Mouse (Mus musculus): ENCODE results near the gene Rap1gds1.
A peak's percentile ranks its signal among the peaks of the same experiment; 100 is the strongest.

Gene Rap1gds1

DNA sequence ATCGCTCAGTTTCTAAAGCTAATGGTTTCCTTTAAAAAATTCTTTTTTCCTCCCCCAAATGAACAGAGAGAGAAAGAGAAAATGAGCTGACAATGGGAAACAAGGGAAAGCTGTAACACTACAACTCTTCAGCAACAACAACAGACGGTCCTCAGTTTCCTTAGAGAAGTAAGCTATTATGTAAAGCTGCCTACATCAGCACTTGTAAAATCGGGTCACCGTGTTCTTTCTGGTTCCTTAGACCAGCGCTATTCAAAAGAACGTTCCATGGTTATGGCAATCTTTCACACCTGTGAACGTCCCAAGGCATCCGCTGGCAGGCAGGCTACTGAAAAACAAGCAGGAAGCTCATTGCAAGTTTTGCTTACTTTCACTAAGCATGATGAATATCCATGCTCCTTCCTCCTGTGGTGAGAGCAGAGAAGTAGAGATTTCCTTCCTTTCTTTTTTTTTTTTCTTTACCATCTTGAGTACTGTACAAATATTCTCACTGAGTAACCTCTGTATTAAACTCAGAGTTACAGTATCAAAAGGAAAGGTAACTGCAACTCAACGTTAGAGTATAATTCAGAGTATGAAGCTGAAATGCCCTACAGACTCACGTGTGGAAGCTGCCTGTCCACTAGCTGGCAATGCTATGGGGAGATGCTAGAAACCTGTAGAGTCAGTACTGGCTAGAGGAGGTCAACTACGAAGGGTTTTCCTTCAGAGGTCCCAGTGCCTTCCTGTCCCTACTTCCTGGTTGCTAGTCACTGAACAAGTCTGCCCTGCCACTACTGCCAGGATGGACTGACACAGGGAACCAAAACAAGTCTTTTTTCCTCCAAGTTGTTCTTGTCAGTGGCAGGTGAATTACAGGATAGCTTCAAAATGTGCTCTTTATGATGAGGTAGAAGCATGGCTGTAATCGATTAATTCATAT lies 26.0 kb downstream of the Rap1gds1 start:
- DNase-seq (ENCODE audit: low spot score in 2 of 2): no peak

DNA sequence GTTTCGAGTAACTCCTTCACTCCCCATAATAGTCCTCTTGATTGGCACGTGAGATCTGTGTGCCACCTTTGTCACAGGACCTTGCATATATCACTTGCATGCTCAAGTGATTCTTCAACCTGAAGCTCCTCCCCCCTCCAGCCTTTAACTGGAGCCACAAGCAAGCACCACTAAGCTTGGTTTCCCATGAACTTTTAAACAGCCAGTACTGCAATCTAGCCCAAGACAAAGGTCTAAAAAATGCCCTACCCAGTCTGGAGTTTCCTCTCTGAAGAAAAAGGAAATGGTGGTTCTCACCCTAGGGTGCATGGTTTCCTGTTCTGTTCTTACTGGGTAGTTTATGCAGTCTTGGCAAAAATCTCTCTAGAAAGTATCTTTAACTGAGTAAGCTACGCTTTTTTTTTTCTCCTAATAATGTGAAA lies 32.6 kb downstream of the Rap1gds1 start:
- DNase-seq (ENCODE audit: low spot score in 2 of 2): peak; percentile 67 to 79

DNA sequence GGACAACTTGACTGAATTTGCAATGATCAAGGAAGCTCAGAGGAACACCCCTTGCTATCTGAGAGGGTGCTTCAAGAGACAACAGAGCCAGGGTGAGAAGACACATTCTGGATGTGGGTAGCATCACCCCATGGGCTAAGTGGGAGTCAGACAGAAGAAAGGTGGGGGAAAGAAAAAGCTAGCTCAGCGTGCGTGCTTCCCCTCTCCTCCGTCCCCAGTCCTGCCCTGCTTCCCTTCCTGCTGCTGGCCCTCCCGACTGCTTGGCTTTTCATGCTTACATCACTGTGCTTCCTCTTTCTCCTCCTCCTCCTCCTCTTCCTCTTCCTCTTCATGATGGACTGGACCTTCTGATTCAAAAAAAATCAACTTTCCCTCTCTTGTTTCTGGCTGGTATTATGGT lies 33.1 kb downstream of the Rap1gds1 start:
- DNase-seq (ENCODE audit: low spot score in 2 of 2): peak; percentile 37 to 44

DNA sequence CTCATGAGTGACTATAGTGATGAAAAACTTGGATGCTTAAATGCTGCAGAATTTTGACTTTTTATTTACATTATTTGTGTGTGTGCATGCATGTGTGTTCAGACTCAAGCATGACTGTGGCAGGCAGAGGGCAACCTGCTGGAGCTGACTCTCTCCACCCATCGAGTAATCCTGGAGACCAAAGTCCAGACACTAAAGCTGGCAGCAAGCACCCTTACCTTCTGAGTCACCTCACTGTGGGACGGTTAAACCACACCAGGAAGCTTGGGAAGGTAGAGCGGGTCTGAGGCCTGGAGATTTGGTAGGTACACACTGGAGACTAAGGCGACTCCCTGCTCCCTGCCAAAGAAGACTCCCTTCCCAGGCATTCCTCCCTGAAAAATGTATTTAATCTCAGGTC lies 38.0 kb downstream of the Rap1gds1 start:
- no peak for DNase-seq (ENCODE audit: low spot score in 2 of 2)

DNA sequence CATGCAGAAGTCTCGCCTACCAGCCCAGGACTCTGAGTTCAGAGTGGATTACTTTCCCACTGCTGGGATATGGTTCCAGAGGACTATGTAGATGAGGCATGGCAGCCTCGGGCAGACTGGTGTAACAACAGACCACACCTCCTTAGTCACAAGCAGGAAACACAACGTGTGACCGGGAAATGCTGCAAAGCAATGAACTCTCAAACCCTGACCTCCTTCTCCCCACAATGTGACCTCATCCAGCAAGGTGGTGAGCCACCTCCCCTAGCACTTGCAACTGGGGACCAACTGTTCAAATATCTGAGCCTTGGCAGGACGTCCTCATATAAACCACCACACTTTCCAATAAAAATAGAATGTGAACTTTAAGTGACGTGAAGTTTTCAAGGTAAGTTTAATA lies 41.8 kb downstream of the Rap1gds1 start:
- DNase-seq (ENCODE audit: low spot score in 2 of 2): peak in 1 of 2 experiments; percentile 35

DNA sequence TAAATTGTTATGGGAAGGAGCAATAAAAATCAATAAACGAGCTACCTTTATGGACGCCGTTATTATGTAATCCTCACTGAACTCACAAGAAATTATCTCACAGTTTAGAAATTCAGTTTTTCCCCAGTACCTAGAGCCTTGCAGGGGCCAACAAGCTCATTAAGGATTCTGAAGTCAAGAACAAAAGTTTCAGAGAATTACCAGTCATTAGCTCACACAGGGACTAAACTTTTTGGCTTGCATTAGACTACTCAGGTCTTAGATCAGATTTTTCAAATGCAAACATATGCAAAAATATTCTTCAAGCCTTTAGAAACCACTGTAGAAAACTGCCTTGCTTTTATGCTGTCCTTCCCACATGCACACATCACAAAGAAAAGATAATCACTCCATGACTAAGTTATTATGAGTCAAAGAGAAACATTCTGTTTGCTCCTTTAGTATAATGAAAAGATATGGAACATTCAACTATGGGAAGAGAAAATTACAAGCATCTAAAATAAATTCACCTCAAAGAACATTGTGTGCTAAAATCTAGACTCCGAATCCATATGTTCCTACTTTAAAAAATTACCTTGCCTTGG lies 44.3 kb downstream of the Rap1gds1 start:
- DNase-seq (ENCODE audit: low spot score in 2 of 2): no peak

DNA sequence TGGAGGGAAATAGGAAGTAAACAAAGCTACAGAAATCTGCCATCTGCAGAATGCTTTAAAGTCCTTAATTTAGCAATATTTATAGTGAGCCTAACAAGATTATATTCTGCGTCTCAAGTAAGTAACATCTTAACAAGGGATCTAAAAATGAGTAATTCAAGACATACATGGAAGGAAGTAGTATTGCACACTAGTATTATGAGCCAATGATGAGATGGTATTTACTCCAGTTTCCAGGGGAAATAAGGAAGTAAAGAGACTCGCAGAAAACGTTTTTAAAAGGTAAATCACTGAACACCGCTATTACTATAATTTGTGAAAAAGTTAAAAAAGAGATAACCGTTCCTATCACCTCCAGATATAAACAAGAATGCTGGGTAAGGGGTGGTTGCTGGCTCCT lies 49.9 kb downstream of the Rap1gds1 start:
- no peak for DNase-seq (ENCODE audit: low spot score in 2 of 2)

DNA sequence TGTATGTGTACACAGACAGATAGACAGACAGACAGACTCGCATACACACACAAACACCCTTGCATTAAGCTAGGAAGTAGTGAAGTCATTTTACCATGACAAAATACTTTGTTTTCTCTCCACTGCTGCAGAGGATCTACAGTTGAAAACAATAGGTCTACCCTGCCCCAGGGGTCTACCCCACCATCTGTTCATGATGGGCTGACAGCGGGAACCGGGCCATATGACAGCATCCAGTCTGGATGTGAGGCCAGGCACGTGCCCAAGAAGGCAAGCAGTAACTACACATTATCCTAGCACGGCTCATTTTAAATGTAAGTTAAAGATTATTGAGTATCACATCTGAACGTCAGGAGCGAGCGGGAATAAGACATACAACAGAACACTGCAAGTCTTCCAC lies 51.4 kb downstream of the Rap1gds1 start:
- DNase-seq (ENCODE audit: low spot score in 2 of 2): no peak

DNA sequence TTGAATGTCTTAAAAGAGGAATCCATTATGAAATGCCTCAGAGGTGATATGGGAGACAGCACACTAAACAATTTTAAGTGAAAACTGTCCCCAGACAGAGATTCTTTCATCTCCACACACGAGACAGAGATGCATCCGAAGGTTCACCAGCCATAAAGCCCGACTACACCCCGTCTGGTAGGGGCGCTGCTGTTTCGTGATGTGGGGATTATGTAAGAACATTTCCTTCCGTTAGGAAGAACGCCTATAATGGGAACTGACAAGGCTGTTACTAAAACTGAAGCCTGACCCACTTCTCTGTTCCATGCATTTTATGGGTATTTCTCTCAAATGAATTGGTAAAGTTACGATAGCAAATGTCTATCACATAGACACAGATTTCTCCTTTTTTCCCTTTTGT lies 62.6 kb downstream of the Rap1gds1 start:
- no peak for DNase-seq (ENCODE audit: low spot score in 2 of 2)

DNA sequence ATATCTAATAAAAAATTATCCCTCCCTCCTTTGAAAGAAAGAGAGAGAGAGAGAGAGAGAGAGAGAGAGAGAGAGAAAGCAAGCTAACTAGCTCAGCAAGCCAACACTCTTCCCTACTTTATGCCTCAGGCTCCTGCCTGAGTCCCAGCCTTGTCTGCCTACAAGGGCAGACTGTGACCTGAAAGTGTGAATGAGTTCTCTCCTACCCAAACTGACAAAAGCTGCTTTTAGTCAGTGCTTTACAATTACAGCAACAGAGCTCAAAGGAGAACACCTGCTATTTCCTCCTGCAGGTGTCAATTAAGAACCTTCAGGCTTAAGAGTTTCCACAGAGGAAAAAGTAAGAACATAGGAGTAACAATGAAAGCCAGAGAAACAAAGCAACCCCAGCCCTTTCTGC lies 69.3 kb downstream of the Rap1gds1 start:
- no peak for DNase-seq (ENCODE audit: low spot score in 2 of 2)

DNA sequence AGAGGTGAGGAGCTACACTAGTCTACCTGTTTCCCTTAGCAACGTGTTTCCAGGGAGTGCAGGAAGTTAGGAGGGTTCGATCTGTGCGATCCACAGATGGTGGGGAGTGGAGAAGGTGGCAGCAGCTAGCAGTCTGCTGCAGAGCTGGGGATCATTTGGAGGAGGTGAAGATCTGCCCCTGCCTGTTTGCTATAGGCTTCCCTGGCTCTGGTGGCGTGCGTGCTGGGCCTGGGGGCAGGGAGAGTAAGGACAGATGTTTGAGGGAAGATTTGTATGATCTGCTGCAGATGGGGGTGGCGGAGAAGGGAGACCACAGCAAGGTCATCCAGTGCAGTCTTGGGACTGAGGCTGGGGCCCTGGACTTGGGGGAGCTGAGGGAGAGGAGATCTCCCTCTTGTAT lies 72.2 kb downstream of the Rap1gds1 start:
- DNase-seq (ENCODE audit: low spot score in 2 of 2): no peak

DNA sequence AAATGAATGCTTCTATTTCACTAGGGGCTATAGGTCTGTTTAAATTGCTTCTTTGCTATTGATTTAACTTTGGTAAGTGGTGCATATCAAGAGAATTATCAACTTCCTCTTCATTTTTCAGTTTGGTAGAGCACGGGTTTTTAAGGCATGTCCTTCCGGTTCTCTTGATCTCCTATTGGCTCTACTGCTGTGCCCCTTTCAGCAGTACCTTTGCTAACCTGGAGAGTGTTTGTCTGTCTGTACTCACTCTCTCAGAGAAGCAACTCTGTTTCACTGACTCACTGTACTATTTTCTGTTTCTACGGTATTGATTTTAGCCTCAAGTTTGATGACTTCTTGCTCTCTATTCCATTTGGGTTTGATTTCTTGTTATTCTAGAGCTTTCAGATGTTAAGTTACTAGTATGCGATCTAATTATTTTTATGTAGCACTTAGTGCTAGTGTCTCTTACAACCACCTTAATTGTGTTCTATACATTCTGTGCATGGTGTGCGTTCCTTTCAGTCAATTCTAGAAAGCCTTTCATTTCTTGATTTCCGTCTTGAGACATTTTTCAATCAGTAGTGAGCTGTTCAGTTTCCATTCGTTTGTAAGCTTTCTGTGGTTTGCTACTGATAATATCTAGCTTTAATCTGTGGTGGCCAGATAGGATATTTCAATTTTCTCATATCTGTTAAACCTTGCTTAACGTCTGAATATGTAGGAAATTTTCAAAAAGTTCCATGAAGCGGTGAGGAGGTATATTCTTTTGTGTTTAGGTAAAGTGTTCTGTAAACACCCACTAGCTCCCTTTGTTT lies 74.7 kb downstream of the Rap1gds1 start:
- no peak for DNase-seq (ENCODE audit: low spot score in 2 of 2)

DNA sequence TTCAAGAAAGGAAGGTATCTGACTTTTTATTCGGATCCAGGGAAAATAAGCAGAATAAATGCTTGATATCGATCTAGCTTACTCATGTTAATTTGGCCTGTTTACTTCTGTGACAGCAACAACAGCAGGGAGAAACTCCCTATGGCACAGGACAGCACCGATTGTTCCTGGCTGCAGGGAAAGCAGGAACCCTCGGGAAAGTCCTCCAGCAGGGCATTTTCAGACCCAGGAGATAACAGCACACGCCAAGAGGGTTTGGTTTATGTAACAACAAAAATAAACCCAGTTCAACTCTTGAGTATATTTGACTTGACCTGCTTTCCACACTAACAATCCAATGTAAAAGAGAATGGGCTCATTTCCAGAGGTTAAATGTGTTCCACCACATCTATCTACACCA lies 81.5 kb downstream of the Rap1gds1 start:
- DNase-seq (ENCODE audit: low spot score in 2 of 2): no peak

DNA sequence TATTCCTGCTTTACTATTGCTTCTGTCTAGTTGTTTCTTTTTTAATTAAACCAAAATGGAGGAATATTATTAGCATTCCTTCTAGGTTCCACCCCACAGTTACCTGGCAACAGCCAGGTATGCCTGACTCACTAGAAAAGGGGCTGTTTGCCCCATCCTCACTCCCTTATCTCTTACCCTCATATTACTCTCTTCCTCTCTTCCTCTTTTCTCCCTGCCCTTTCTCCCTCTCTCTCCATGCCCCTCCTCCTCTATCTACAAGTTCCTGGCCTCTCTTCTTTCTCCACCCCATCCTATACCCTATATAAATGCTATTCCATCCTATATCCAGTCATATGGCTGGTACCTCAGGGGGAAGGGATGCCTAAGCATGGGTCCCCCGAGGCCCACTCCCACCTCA lies 83.6 kb downstream of the Rap1gds1 start:
- DNase-seq (ENCODE audit: low spot score in 2 of 2): no peak

DNA sequence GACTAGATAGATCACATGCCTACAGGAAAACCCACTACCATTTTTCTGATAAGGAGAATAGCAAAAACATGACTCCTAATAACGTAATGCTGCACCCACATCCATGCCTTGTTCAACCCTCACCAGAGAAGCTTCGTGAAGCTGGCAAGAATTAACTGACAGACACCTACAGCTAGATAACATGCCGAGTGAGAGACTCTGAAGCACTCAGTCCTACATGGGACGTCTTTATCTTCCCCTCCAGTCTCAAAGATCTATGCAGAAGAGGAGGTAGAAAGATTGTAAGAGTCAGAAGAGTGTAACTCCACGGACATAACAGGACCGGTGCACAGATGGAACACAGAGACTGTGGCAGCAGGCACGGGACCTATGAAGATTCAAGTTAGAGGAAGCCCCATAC lies 85.9 kb downstream of the Rap1gds1 start:
- no peak for DNase-seq (ENCODE audit: low spot score in 2 of 2)

DNA sequence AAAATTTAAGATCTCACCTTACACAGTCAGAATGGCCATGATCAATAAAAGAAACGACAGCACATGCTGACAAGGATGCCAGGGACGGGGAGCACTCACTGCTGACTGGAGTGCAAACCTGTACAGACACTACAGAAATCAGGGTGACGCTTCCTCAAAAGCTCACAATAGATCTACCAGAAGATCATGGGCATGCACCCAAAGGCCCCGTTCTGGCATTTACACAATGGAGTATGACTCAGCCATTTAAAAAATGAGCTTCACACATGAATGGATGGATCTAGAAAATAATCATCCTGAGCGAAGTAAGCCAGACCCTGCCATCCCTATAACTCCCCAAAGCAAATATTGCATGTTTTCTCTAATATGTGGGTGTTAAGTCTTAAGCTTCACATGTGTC lies 87.0 kb downstream of the Rap1gds1 start:
- no peak for DNase-seq (ENCODE audit: low spot score in 2 of 2)

DNA sequence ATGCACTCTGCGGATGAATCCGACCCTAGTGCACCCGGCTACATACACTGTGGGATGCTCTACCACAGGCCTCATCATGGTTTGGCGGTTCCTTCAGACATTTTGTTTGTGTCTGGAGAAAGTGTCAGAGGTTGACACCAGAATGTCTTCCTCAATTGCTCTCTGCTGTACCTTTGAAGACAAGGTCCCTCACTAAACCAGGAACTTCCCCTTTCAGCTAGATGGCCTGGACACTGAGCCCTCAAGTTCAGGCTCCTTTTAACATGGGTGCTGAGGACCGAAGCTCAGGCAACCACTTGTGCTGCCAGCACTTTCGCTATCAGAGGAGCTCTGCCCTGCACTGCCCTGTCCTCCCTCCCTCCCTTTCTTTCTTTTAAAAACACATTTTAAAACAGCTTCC lies 92.8 kb downstream of the Rap1gds1 start:
- DNase-seq (ENCODE audit: low spot score in 2 of 2): no peak

DNA sequence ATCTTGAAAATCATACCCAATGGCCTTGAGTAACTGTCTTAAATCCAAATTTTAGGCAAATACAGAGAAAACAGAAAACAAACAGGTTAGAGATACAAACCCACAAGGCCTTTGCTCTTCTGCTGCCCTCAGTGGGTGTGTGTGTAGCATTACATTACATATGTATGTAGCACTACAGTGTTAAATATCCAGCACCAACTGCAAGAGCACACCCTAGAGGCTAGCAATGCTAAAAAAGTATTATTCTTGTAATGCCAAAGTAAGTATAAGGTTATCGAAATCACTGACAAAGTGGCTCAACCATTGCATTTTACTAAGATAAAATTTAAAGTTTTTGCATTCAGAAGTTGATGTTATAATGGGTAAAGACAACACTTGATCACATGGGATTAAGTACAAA lies 97.6 kb downstream of the Rap1gds1 start:
- DNase-seq (ENCODE audit: low spot score in 2 of 2): no peak

DNA sequence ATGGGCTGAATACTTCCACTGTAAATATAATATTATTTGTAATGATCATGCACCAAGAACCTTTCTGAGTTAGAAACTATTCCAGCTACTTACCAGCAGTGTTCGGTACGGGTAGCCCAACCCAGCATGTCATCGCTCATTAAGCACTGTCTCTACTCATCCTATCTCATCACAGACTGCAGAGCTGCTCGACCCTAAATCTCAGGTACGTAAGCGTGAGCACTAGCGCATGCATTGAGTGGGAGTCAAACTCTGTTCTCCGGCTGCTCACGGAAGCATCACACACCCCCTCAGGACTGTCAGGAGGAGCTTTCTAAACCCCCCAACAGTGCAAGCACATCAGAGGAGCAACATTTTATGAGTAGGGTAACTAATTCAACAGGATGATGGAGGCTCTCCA lies 107.4 kb downstream of the Rap1gds1 start:
- no peak for DNase-seq (ENCODE audit: low spot score in 2 of 2)

DNA sequence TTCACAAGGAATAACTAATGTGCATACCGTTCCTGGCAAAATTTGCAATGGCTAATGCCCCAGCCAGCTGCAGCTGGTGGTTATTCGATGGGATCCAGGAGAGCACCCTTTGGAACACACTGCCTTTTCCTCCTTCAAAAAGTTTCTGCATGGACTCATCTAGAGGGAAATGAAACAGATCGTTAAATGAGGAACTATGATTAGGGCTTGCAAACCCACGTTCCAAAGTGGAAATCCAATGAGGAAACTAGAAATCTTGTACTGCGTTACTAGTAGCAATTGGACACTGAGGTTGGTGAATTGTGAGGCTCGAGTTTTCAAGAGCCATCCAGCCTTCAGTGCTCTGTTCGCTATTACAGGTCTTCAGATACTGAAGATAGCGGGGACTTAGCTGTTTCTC lies 116.5 kb downstream of the Rap1gds1 start:
- no peak for DNase-seq (ENCODE audit: low spot score in 2 of 2)

DNA sequence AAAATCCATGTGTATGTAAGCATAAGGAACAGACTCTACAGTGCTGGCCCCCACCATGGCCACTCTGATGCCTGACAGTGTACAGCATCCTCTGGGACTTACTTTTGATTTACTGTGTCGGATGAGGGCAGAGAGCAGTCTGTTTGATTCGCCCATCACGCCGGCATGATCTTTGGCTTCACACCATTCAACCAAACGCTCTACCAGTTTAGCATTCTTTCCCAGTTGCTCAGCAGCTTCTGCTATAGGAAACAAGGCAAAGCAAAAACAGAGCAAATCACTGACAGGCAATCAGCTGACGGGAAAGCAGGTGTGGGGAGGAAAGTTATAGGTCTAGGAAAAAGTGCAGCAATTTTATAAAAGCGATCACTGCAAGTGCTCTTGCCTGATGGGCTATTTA lies 119.8 kb downstream of the Rap1gds1 start:
- DNase-seq (ENCODE audit: low spot score in 2 of 2): no peak

DNA sequence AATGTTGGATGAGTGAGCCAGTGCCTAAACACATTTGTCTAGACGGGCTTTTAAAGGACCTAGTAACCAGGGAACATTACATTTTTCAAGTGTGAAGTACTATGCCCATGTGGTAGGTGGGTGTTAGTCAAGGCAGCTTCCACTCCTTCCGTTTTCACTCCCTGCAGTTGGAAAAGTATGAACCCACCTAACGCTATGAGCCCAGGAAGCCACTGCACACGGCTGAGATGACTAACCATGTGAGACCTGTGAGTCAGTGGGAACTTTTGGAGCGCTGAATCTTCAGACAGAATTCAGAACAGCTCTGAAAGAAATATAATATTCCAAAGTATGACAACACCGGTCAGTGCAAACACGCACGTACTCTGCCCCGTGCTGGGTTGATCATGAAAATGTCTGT lies 125.9 kb downstream of the Rap1gds1 start:
- DNase-seq (ENCODE audit: low spot score in 2 of 2): no peak

DNA sequence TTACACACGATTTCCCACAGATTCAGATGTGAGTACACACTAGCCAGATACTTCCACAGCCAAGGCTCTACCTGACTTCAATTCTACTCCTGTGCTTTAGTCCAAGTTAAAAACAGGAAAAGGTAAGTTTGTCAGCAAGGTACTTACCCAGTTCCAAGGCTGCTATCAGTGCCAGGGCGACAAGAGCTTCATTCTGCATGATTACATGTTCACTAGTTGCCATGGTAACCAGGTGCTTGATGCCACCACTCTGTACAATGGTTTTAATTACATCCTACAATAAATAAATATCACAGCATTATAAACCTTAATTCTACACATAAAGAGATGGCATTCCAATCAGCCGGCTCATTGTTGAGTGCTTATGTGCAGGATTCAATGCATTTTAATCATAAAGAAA lies 129.5 kb downstream of the Rap1gds1 start:
- DNase-seq (ENCODE audit: low spot score in 2 of 2): no peak
